Mouse (Mus musculus): Measurements from ENCODE around the gene Slc13a3. TPM values are rescaled to one million over a fixed set of nuclear protein-coding genes. Genes with fewer than 3 reads are reported as not detected.

Gene Slc13a3
- polyA plus RNA-seq, 1 experiment from 2014 or later, result 0.23 TPM

GRCm38 (mm10) chr2:165360861-165361260, 112.2 kb downstream of the Slc13a3 start:
- Histone ChIP-seq H3K4me3 (no peak overlapping the region), H3K9ac (no peak overlapping the region), H3K27ac (replicated peaks) (no peak overlapping the region), H3K9me3 (peaks cover 2% of the 10 kb centered on the region; the same call in 1 of the 2 replicates), H3K27me3 (replicated peaks) (peaks cover 47% of the 10 kb centered on the region), H3K4me1 (peaks cover 7% of the 10 kb centered on the region), H3K4me2 (no peak overlapping the region), H3K36me3 (no peaks in the 10 kb centered on the region)
- 3% methylated on average over 1 of the region's 1 CpGs for WGBS
- no peak; the same call in 1 of the 2 replicates for ATAC-seq (ENCODE audit: extremely low read depth, insufficient number of reproducible peaks, low FRiP score, low TSS enrichment)

Other genes starting within 250 kb of the Slc13a3 start
- 0.08 TPM in 1 of 2 replicates, not detected in the other for gene Cdh22, start 238.4 kb downstream of the Slc13a3 start, polyA plus RNA-seq (2015; fragmentation: Nextera tagmentation; extraction: Ambion mirVana)
- 37.6 and 46.4 TPM in 2 replicates for gene Slc35c2, start 185.4 kb downstream of the Slc13a3 start, polyA plus RNA-seq (2015; fragmentation: Nextera tagmentation; extraction: Ambion mirVana)
- 40.8 and 42.8 TPM in 2 replicates for gene Elmo2, start 146.8 kb downstream of the Slc13a3 start, polyA plus RNA-seq (2015; fragmentation: Nextera tagmentation; extraction: Ambion mirVana)
- gene Zfp663, start 104.5 kb downstream of the Slc13a3 start, polyA plus RNA-seq (2015; fragmentation: Nextera tagmentation; extraction: Ambion mirVana), result 0.16 TPM in 1 of 2 replicates, not detected in the other
- 5.1 and 5.2 TPM in 2 replicates for gene Zfp334, start 85.0 kb downstream of the Slc13a3 start, polyA plus RNA-seq (2015; fragmentation: Nextera tagmentation; extraction: Ambion mirVana)
- gene Ocstamp, start 72.8 kb downstream of the Slc13a3 start, polyA plus RNA-seq (2015; fragmentation: Nextera tagmentation; extraction: Ambion mirVana), result 0.18 TPM in 1 of 2 replicates, not detected in the other
- gene Trp53rka, start 20.1 kb upstream of the Slc13a3 start, polyA plus RNA-seq (2015; fragmentation: Nextera tagmentation; extraction: Ambion mirVana), result 21.0 and 23.2 TPM in 2 replicates
- 5.5 and 5.6 TPM in 2 replicates for gene Slc2a10, start 30.6 kb upstream of the Slc13a3 start, polyA plus RNA-seq (2015; fragmentation: Nextera tagmentation; extraction: Ambion mirVana)
- gene Eya2, start 121.8 kb upstream of the Slc13a3 start, polyA plus RNA-seq (2015; fragmentation: Nextera tagmentation; extraction: Ambion mirVana), result 0.19 and 0.20 TPM in 2 replicates